Mouse (Mus musculus) olfactory bulb, adult 2 months (tissue): ENCODE measurements at regions not wholly inside any gene's neighbourhood (a gene's known extent, or its start where the extent isn't known, plus 50 kb on each side); places are given as distances from the start of the nearest gene placed in this dataset.

ENCODE experiments used
- H3K27ac ChIP-seq: fragments of 200-500 bp; 2 replicates; pipeline ENCODE4 v1.5.1; 2012; ENCODE audit warnings: low read depth, low read length; ENCODE audit not compliant: insufficient read depth
- H3K4me1 ChIP-seq: fragments of 200-500 bp; 2 replicates; pipeline ENCODE4 v1.6.1; 2012; ENCODE audit warnings: low read length; ENCODE audit not compliant: control insufficient read depth, insufficient read depth
- H3K4me3 ChIP-seq: fragments of 200-500 bp; 2 replicates; pipeline ENCODE4 v1.5.1; 2012; ENCODE audit warnings: mild to moderate bottlenecking, low read depth, low read length, moderate library complexity; ENCODE audit not compliant: insufficient read depth
- CTCF ChIP-seq: fragments of 200-500 bp; IDR thresholded peaks from 2 replicates; pipeline ENCODE4 v1.5.1; 2012; ENCODE audit warnings: low read depth, mild to moderate bottlenecking, low read length, moderate library complexity; ENCODE audit not compliant: insufficient read depth
- POLR2A ChIP-seq: fragments of 200-500 bp; IDR thresholded peaks from 2 replicates; pipeline ENCODE4 v1.6.1; 2012; ENCODE audit warnings: mild to moderate bottlenecking, low read depth, low read length, moderate library complexity; ENCODE audit not compliant: insufficient read depth
- WGBS: fragments of 180-500 bp; shearing (Covaris S2); methylation state at CpG from one replicate; pipeline ENCODE4 v1.1.7; 2018; 5-methylcytosine and 5-hydroxymethylcytosine counted together

- no peak overlapping the region for H3K4me3 ChIP-seq
- TF ChIP-seq POLR2A (no peak), CTCF (no peak)
- 93% methylated on average over 11 of the region's 11 CpGs for WGBS
- no peak overlapping the region for H3K27ac ChIP-seq
- H3K4me1 ChIP-seq = no peaks in the 10 kb centered on the region
Measured at GRCm38 (mm10) chr10:26434586-26434985, 58.8 kb upstream of the L3mbtl3 start.

DNA sequence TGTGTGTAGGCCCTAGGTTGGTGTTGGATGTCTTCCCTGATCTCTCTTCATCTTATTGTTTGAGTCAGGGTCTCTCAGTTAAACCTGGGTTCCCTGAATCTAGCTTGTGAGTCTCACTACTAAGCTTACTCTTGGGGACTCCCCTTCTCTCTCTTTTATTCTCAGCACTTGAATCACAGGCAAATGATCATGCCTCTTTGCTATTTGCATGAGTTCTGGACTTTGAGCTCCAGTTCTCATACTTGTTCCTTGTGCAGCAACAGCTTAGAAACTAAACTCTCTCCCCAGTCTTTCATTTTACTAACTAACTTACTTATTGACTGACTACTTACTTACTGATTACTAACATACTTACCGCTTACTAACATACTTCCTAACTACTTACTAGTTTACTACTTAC lies 64.9 kb upstream of the L3mbtl3 start:
- TF ChIP-seq CTCF (no peak), POLR2A (no peak)
- no peak overlapping the region for H3K4me3 ChIP-seq
- no peaks in the 10 kb centered on the region for H3K4me1 ChIP-seq
- no peak overlapping the region for H3K27ac ChIP-seq
- WGBS = 97% methylated on average over 1 of the region's 1 CpGs

DNA sequence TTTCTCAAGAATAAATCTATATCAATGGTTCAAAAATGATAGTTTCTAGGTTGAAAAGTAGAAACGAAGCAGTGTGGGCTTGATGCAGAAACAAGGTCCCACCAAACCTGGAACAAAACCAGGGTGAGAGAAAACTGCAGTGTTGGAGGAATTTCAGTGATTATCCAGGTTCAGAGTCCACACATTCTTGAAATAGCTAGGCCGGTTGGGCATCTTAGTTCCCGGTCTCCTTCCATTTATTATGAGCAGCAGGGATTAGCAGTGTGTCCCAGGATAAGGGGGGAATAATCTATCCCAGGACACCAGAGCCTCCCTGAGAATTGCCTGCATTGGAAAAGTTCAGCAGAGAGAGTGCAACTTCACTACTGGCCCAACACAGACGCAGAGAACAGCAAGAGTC lies 108.5 kb upstream of the L3mbtl3 start:
- no peak overlapping the region for H3K27ac ChIP-seq
- H3K4me3 ChIP-seq = no peak overlapping the region
- TF ChIP-seq CTCF = no peak
- no peak for TF ChIP-seq POLR2A
- no peaks in the 10 kb centered on the region for H3K4me1 ChIP-seq
- 66% methylated on average over 4 of the region's 4 CpGs for WGBS

DNA sequence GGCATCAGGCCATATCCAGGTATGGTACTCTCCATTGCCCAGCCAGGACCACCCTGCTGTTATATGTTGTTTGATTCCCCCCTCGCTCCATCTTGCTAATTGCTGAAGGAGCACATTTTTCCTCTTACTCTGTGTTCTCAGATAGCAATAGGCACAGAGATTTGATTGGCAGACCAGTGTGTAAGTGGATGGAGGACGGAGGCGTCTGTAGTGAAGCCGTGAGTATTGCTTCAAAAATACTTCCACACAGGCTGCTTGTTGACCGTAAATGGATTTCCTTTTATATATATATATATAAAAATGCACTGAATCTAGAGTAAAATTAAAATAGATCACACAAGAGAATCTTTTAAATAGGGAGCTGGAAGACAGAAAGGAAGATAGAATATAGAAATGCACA lies 115.6 kb upstream of the L3mbtl3 start:
- 93% methylated on average over 5 of the region's 5 CpGs for WGBS

DNA sequence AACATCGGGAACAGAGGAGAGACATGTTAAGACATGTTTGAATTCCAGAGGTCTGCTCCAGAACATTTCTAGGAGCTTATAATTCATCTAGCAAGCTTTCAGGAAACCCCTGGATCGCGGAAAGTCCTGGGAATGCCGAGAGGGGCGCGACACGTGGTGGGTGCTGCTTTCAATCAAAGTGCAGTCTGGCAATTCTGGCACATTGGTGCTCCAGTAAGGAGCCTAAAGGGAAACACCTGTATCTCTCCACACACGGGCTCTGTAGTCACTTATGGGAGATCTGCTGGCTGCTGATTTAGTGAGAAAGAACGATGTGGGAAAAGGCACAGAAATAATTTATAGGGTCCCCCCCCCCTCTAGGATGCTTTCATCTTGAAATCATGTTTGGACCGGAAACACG lies 116.4 kb upstream of the L3mbtl3 start:
- Histone ChIP-seq H3K4me3 (no peak overlapping the region), H3K27ac (no peak overlapping the region), H3K4me1 (no peaks in the 10 kb centered on the region)
- TF ChIP-seq CTCF (no peak), POLR2A (no peak)
- 79% methylated on average over 11 of the region's 11 CpGs for WGBS

More for the DNA sequence above, 115.6 kb upstream of the L3mbtl3 start:
- Histone ChIP-seq H3K27ac (no peak overlapping the region), H3K4me1 (no peaks in the 10 kb centered on the region), H3K4me3 (no peak overlapping the region)
- TF ChIP-seq POLR2A (no peak), CTCF (no peak)

GRCm38 (mm10) chr10:26492856-26493484 lies 117.2 kb upstream of the L3mbtl3 start:
- Histone ChIP-seq H3K4me1 (no peaks in the 10 kb centered on the region), H3K4me3 (no peak overlapping the region), H3K27ac (no peak overlapping the region)
- TF ChIP-seq POLR2A (no peak), CTCF (no peak)
- 77% methylated on average over 13 of the region's 13 CpGs for WGBS

DNA sequence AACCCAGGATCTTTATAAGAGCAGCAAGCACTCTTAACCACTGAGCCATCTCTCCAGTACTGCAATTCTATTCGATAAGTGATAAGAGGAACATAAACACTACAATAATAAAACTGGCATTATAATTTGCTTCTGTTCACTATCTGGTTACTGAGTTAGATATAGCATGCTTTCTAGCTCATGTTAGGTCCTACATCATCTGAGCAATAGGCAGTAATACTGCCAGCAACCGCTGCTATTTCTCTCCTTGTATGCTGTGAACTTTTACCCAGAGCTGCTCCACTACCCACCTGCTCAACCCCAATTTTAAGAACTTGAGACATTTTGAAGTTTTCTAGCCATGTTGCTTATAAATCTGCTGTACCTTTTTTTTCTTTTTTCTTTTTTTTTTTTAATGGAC lies 118.0 kb upstream of the L3mbtl3 start:
- 95% methylated on average over 2 of the region's 2 CpGs for WGBS
- no peak overlapping the region for H3K4me3 ChIP-seq
- no peak overlapping the region for H3K27ac ChIP-seq
- no peak for TF ChIP-seq CTCF
- TF ChIP-seq POLR2A = no peak
- no peaks in the 10 kb centered on the region for H3K4me1 ChIP-seq

GRCm38 (mm10) chr10:26494380-26494781 lies 118.6 kb upstream of the L3mbtl3 start:
- no peak overlapping the region for H3K27ac ChIP-seq
- TF ChIP-seq CTCF = no peak
- no peak for TF ChIP-seq POLR2A
- no peaks in the 10 kb centered on the region for H3K4me1 ChIP-seq
- H3K4me3 ChIP-seq = no peak overlapping the region
- WGBS = 52% methylated on average over 9 of the region's 9 CpGs

GRCm38 (mm10) chr10:26500265-26500935 lies 124.6 kb upstream of the L3mbtl3 start:
- no peak overlapping the region for H3K27ac ChIP-seq
- WGBS = 62% methylated on average over 12 of the region's 12 CpGs
- no peak overlapping the region for H3K4me3 ChIP-seq
- H3K4me1 ChIP-seq = no peaks in the 10 kb centered on the region
- no peak for TF ChIP-seq CTCF
- TF ChIP-seq POLR2A = no peak
